Mouse (Mus musculus): ENCODE results near the gene Mrps11.

Mrps11 gene

GRCm38 (mm10) chr7:78793895-78794570, 11.1 kb downstream of the Mrps11 start:
- no peak for DNase-seq (ENCODE audit: low read depth, low spot score)

- no peak for DNase-seq (ENCODE audit: low read depth, low spot score)
Observed at GRCm38 (mm10) chr7:78794571-78795092, 11.7 kb downstream of the Mrps11 start.

- no peak for DNase-seq (ENCODE audit: low read depth, low spot score)
Observed at GRCm38 (mm10) chr7:78796624-78797023, 13.7 kb downstream of the Mrps11 start.

GRCm38 (mm10) chr7:78797843-78798455, 15.0 kb downstream of the Mrps11 start:
- DNase-seq (ENCODE audit: low read depth, low spot score), result no peak

GRCm38 (mm10) chr7:78799730-78800496, 17.0 kb downstream of the Mrps11 start:
- DNase-seq (ENCODE audit: low read depth, low spot score), result no peak

GRCm38 (mm10) chr7:78803841-78804240, 20.9 kb downstream of the Mrps11 start:
- DNase-seq (ENCODE audit: low read depth, low spot score), result no peak

- no peak for DNase-seq (ENCODE audit: low read depth, low spot score)
Observed at GRCm38 (mm10) chr7:78807192-78807591, 24.3 kb downstream of the Mrps11 start.

GRCm38 (mm10) chr7:78813791-78814190, 30.9 kb downstream of the Mrps11 start:
- DNase-seq (ENCODE audit: low read depth, low spot score), result no peak

GRCm38 (mm10) chr7:78814766-78815165, 31.8 kb downstream of the Mrps11 start:
- no peak for DNase-seq (ENCODE audit: low read depth, low spot score)

- DNase-seq (ENCODE audit: low read depth, low spot score), result no peak
Observed at GRCm38 (mm10) chr7:78818336-78818735, 35.4 kb downstream of the Mrps11 start.

GRCm38 (mm10) chr7:78826682-78827385, 43.9 kb downstream of the Mrps11 start:
- no peak for DNase-seq (ENCODE audit: low read depth, low spot score)

- no peak for DNase-seq (ENCODE audit: low read depth, low spot score)
Observed at GRCm38 (mm10) chr7:78827749-78828362, 44.9 kb downstream of the Mrps11 start.

GRCm38 (mm10) chr7:78835656-78836055, 52.7 kb downstream of the Mrps11 start:
- no peak for DNase-seq (ENCODE audit: low read depth, low spot score)

- DNase-seq (ENCODE audit: low read depth, low spot score), result no peak
Observed at GRCm38 (mm10) chr7:78837250-78837649, 54.3 kb downstream of the Mrps11 start.

GRCm38 (mm10) chr7:78841601-78842000, 58.7 kb downstream of the Mrps11 start:
- no peak for DNase-seq (ENCODE audit: low read depth, low spot score)

All from WW6 (cell line).